Mouse (Mus musculus): ENCODE results near the gene Islr2.

DNA sequence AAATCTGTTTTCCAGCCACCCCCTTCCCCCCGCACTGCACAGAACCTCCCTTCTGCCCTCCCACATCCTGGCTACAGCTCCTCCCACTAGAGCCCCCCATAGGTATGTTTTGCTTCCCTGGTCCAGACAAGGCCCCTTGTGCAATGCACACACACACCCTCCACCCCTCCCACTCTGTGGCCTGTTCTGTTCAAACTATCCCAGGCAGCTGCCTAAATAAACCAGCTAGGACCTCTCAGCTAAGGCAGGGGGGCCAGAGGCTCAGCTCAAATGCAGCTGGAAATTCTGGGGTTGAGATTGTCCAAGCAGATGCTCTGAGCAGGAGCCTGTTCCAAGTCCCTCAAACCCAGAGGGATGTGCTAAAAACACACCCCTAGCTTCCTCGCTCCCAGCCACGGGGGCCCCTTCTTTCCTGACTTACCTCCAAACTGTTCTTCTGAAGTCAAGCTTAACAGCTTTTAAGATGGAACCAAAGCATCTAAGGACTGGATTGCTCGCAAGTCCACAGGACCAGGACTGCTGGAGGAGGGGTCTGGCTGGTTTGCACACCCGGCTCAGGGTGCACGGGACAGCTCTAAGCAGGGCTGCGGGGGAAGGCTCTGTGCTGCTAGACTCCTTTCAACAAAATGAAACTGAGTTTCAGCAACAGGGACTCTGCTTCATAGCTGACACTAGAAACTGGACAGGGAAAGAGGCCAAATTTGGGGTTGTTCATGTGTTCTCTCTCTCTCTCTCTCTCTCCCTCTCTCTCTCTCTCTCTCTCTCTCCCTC is 45.4 kb downstream of the Islr2 start:
- TF ChIP-seq CTCF (IDR thresholded peaks at IDR 0.05; ENCODE audit: extremely low read depth, insufficient read depth, low read length), result no peak
- no peak for TF ChIP-seq POLR2A (IDR thresholded peaks at IDR 0.05; ENCODE audit: extremely low read depth, insufficient read depth, low read length)

All from cortical plate, adult 2 months (tissue).